8 mouse cellular contexts compared by ENCODE assay signal in the genomic region with DNA sequence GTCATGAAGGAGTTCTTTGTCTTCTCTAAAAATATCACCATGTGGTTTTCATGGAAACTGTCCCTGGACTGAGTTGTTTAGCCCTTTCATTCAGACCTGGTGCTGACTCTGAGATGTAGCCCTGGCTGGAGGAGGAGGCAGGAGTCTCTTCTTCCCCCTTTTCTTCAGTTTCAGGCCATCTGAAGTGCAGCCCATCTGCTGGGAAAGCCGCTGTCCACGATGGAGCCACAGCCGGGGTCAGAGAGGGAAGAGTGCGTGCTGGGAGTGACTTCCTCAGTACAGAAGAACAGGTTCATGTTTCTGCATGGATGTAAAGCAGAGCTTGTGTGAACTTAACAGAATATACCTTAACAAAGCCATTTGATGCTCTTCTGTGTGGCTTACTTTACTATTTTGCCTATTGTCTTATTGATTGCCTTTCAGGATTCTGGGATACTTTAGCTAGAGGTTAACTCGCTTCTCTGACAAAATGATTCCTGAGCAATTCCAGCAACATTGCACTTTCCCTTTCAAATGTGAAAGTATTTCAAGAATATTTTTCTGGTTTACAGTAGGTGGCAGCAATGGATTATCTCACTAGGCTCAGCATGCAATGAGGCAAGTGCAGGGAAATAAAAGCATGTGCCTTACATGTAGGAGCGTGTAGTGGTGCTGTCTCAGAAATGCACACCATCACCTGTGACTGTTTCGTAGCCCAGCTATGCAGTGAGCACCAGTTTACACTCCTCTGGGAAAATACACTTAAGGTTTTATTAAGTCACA. TPM values are rescaled to one million over a fixed set of nuclear protein-coding genes. Genes with fewer than 3 reads are reported as not detected.
DNase-seq lines count a peak whose midpoint lies in the region; TF ChIP-seq lines count a peak whose summit lies in the region.

No protein-coding gene starts in this region.

- no peak overlapping the region for H3K4me3 ChIP-seq in lung, adult 2 months (replicated peaks; ENCODE audit: extremely low read depth, low read depth, low read length)

- peak; percentile 9; the same call in 1 of the 2 replicates for TF ChIP-seq CTCF in lung, adult 2 months (IDR thresholded peaks at IDR 0.05; ENCODE audit: insufficient read depth, low read length)

- DNase-seq in embryo, embryonic 10.5 days (ENCODE audit: low spot score), result peak; percentile 19
- no peak for DNase-seq in embryo, embryonic 9.5 days (ENCODE audit: extremely low spot score)
- DNase-seq in lung, adult 2 months, result no peak
- no peak for DNase-seq in lung, postnatal 36 days
- peak; percentile 28 for DNase-seq in heart, postnatal 4 days
- DNase-seq in telencephalon, adult 2 months (ENCODE audit: low read depth, low spot score), result peak; percentile 53
- DNase-seq in urinary bladder, postnatal 14 days (ENCODE audit: low spot score), result no peak
- no peak for DNase-seq in adrenal gland, postnatal 25 days

- no peak for TF ChIP-seq POLR2A in lung, adult 2 months (IDR thresholded peaks at IDR 0.05; ENCODE audit: borderline replicate concordance, extremely low read depth, low read depth, low read length)

- WGBS in lung, adult 2 months, result 26% methylated on average over 7 of the region's 7 CpGs

- peaks cover 4% of the 10 kb centered on the region; the same call in 1 of the 2 replicates for H3K4me1 ChIP-seq in lung, adult 2 months (ENCODE audit: control insufficient read depth, insufficient read depth, low read length)

RNA-seq across cellular contexts. Expression of a gene that starts 42.3 kb away (rescaled TPM):
- 1.5 and 1.8 TPM in 2 replicates for polyA plus RNA-seq in lung, adult 2 months (2012; rRNA removed)
- 1 to 10 TPM; 1.1 to 1.4 TPM for total RNA-seq in heart, postnatal 4 days (2021)
- total RNA-seq in adrenal gland, postnatal 25 days (2021), result 1.0 and 1.2 TPM in 2 replicates

RNA-seq across cellular contexts. Expression of a gene that starts 48.9 kb away (rescaled TPM):
- polyA plus RNA-seq in lung, adult 2 months (2012; rRNA removed), result 3.0 and 4.3 TPM in 2 replicates
- total RNA-seq in heart, postnatal 4 days (2021), result 1 to 10 TPM; 7.4 to 7.9 TPM
- total RNA-seq in adrenal gland, postnatal 25 days (2021), result 29.8 and 38.0 TPM in 2 replicates

Comparison
In these comparisons a context has a peak if more than half of its experiments do, and no peak if none do; other contexts are left out.
1. DNase-seq: peak in embryo, embryonic 10.5 days (single experiment), heart, postnatal 4 days (single experiment) and telencephalon, adult 2 months (single experiment); none in embryo, embryonic 9.5 days (single experiment), lung, adult 2 months (single experiment), lung, postnatal 36 days (single experiment), urinary bladder, postnatal 14 days (single experiment) and adrenal gland, postnatal 25 days (single experiment).